Mouse (Mus musculus): ENCODE measurements at regions not wholly inside any gene's neighbourhood (a gene's known extent, or its start where the extent isn't known, plus 50 kb on each side); places are given as distances from the start of the nearest gene placed in this dataset.
A peak's percentile ranks its signal among the peaks of the same experiment; 100 is the strongest.
"Not testable (repeated sequence)": the region's sequence is repeated elsewhere in the genome, so short reads cannot be mapped to it uniquely, and the experiment has no call there.

DNA sequence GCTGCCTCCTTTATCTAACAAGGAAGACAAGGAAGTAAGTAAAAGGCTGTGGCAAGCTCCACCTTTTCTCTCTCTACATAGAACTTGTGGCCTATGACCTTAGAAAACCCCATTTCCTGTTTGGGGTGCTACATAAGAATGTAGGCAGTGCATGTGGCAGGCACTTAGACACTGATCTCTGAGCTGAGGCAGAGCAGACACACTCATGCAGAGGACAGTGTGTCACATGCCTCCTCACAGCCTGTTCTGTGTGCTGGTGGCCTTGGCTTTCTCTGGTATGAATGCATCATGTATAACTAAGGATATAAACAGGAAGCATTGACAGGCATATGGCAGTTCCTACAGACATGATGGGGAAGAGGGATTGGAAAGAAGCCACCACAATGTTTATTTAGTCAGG, 678.5 kb upstream of the Olfr1507 start:
- not testable (repeated sequence) for H3K4me2 ChIP-seq (ENCODE audit: low read depth, low read length); H3K36me3 ChIP-seq (replicated peaks; ENCODE audit: control insufficient read depth, insufficient read depth, low read depth, low read length); H3K9me3 ChIP-seq (replicated peaks; ENCODE audit: control insufficient read depth, low read length); DNase-seq (ENCODE audit: low spot score); H3K27me3 ChIP-seq (ENCODE audit: control insufficient read depth, insufficient read depth, low read length); H3K4me3 ChIP-seq (ENCODE audit: low read depth, low read length); H3K4me1 ChIP-seq (ENCODE audit: control insufficient read depth, insufficient read depth, low read length); H3K9ac ChIP-seq (replicated peaks; ENCODE audit: low read length); H3K27ac ChIP-seq (replicated peaks; ENCODE audit: low read depth, low read length); ATAC-seq (replicated peaks; ENCODE audit: insufficient number of reproducible peaks, low FRiP score, low TSS enrichment, low read depth)

DNA sequence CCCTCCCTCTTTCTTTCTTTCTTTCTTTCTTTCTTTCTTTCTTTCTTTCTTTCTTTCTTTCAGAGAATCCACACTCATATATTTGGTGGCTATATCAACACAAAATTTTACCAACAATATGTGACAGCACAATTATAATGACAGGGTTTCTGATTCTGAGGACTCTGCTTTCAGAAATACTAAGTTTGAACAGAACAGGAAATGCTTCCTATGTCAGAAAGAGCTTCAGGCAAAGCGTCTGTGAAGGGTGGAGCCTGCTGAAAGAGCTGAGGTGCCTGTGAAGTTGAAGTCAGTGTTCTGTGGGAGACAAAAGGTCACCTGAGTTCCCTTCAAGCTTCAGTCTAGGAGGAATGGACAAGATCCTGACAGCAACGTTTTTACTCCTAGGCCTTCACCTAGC, 670.8 kb upstream of the Olfr1507 start:
- not testable (repeated sequence) for H3K4me1 ChIP-seq (ENCODE audit: control insufficient read depth, insufficient read depth, low read length); H3K4me2 ChIP-seq (ENCODE audit: low read depth, low read length); H3K9ac ChIP-seq (replicated peaks; ENCODE audit: low read length); DNase-seq (ENCODE audit: low spot score); H3K36me3 ChIP-seq (replicated peaks; ENCODE audit: control insufficient read depth, insufficient read depth, low read depth, low read length); H3K27me3 ChIP-seq (ENCODE audit: control insufficient read depth, insufficient read depth, low read length); ATAC-seq (replicated peaks; ENCODE audit: insufficient number of reproducible peaks, low FRiP score, low TSS enrichment, low read depth); H3K4me3 ChIP-seq (ENCODE audit: low read depth, low read length); H3K27ac ChIP-seq (replicated peaks; ENCODE audit: low read depth, low read length); H3K9me3 ChIP-seq (replicated peaks; ENCODE audit: control insufficient read depth, low read length)
- no CpG with 5 or more reads among the region's 2 CpGs for WGBS

DNA sequence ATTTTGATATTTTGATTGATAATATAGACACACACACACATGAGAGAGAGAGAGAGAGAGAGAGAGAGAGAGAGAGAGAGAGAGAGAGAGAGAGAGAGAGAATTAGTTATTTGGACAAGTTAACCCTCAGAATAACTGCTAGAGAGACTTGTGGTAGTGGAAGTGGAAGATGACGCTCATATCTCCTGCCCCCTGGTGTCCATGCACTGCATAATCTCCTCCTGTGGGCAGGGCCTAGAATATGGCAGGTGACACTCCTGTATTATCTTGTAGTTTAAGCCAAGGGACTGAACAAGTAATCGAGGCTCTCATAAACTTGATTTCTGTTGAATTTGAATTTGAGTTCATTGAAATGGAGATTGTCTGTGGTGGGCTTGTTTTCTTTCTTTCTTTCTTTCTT, 663.5 kb upstream of the Olfr1507 start:
- not testable (repeated sequence) for H3K4me3 ChIP-seq (ENCODE audit: low read depth, low read length); H3K9me3 ChIP-seq (replicated peaks; ENCODE audit: control insufficient read depth, low read length); H3K36me3 ChIP-seq (replicated peaks; ENCODE audit: control insufficient read depth, insufficient read depth, low read depth, low read length); H3K4me2 ChIP-seq (ENCODE audit: low read depth, low read length); H3K4me1 ChIP-seq (ENCODE audit: control insufficient read depth, insufficient read depth, low read length); ATAC-seq (replicated peaks; ENCODE audit: insufficient number of reproducible peaks, low FRiP score, low TSS enrichment, low read depth); DNase-seq (ENCODE audit: low spot score); H3K9ac ChIP-seq (replicated peaks; ENCODE audit: low read length); H3K27ac ChIP-seq (replicated peaks; ENCODE audit: low read depth, low read length); H3K27me3 ChIP-seq (ENCODE audit: control insufficient read depth, insufficient read depth, low read length)
- no CpG with 5 or more reads among the region's 2 CpGs for WGBS

DNA sequence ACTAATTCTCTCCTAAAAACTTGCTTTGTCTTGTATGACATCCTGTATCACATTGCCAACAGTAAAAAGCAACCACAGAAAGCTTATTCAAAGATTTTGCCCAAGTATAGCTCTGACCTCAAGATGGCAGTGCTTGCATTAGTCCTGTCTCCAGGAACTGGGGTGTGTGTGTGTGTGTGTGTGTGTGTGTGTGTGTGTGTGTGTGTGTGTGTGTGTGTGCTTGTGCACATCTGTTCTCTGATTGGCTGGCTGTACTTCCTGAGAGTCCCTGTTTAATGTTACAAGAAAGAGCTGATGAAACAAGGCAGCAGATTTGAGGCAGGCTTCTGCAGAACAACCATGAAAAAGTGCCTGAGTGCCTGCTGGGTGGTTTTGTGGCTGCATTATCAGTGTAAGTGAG, 639.2 kb upstream of the Olfr1507 start:
- ATAC-seq (replicated peaks; ENCODE audit: insufficient number of reproducible peaks, low FRiP score, low TSS enrichment, low read depth); H3K27me3 ChIP-seq (ENCODE audit: control insufficient read depth, insufficient read depth, low read length); H3K9me3 ChIP-seq (replicated peaks; ENCODE audit: control insufficient read depth, low read length); H3K27ac ChIP-seq (replicated peaks; ENCODE audit: low read depth, low read length); H3K36me3 ChIP-seq (replicated peaks; ENCODE audit: control insufficient read depth, insufficient read depth, low read depth, low read length); H3K9ac ChIP-seq (replicated peaks; ENCODE audit: low read length); H3K4me3 ChIP-seq (ENCODE audit: low read depth, low read length); H3K4me1 ChIP-seq (ENCODE audit: control insufficient read depth, insufficient read depth, low read length); H3K4me2 ChIP-seq (ENCODE audit: low read depth, low read length): not testable (repeated sequence)
- DNase-seq (ENCODE audit: low spot score), result peak; percentile 9

DNA sequence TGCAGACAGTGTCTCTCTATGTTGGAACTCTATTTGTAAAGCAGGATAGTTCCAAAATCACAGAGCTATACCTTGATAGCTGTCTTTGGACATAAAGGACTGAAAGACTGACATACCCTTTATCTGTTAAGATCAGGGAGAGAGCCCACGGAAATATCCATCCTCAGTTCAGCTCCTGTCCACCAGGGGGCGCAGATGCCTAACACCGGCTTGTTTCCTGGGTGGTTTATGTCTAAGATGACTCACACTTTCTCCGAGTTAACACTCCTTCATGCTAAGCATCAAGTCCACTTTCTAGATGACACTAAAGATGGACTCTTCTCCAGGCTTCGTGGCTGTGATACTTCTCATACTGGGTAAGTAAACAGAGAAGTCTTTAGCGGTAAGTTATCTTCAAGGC, 636.8 kb upstream of the Olfr1507 start:
- not testable (repeated sequence) for H3K4me3 ChIP-seq (ENCODE audit: low read depth, low read length); H3K36me3 ChIP-seq (replicated peaks; ENCODE audit: control insufficient read depth, insufficient read depth, low read depth, low read length); H3K27ac ChIP-seq (replicated peaks; ENCODE audit: low read depth, low read length); ATAC-seq (replicated peaks; ENCODE audit: insufficient number of reproducible peaks, low FRiP score, low TSS enrichment, low read depth); H3K27me3 ChIP-seq (ENCODE audit: control insufficient read depth, insufficient read depth, low read length); H3K4me1 ChIP-seq (ENCODE audit: control insufficient read depth, insufficient read depth, low read length); H3K4me2 ChIP-seq (ENCODE audit: low read depth, low read length); H3K9ac ChIP-seq (replicated peaks; ENCODE audit: low read length); H3K9me3 ChIP-seq (replicated peaks; ENCODE audit: control insufficient read depth, low read length)
- 31% methylated on average over 6 of the region's 6 CpGs for WGBS
- peak; percentile 55 for DNase-seq (ENCODE audit: low spot score)

DNA sequence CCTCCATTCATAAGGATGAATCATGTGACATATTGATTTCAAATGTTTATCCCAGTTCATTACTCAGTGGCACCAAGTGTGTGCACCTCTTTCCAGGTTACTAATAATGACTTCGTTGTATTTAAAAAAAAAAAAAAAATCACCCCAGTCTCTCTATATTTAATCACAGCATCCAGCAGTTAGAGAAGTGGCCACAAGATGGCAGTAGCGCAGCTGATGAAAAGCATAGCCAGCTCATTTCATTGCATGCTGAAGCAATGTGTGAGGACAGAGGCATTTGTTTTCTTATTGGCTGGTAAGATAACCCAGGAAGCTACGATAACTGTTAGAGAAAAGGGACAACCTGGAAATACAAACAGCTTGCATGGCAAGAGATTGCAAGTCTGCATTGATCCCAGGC, 626.2 kb upstream of the Olfr1507 start:
- H3K27ac ChIP-seq (replicated peaks; ENCODE audit: low read depth, low read length); ATAC-seq (replicated peaks; ENCODE audit: insufficient number of reproducible peaks, low FRiP score, low TSS enrichment, low read depth); H3K27me3 ChIP-seq (ENCODE audit: control insufficient read depth, insufficient read depth, low read length); H3K9ac ChIP-seq (replicated peaks; ENCODE audit: low read length); H3K4me3 ChIP-seq (ENCODE audit: low read depth, low read length); H3K4me2 ChIP-seq (ENCODE audit: low read depth, low read length); H3K4me1 ChIP-seq (ENCODE audit: control insufficient read depth, insufficient read depth, low read length); H3K9me3 ChIP-seq (replicated peaks; ENCODE audit: control insufficient read depth, low read length); DNase-seq (ENCODE audit: low spot score); H3K36me3 ChIP-seq (replicated peaks; ENCODE audit: control insufficient read depth, insufficient read depth, low read depth, low read length): not testable (repeated sequence)
- WGBS, result 23% methylated on average over 2 of the region's 3 CpGs

DNA sequence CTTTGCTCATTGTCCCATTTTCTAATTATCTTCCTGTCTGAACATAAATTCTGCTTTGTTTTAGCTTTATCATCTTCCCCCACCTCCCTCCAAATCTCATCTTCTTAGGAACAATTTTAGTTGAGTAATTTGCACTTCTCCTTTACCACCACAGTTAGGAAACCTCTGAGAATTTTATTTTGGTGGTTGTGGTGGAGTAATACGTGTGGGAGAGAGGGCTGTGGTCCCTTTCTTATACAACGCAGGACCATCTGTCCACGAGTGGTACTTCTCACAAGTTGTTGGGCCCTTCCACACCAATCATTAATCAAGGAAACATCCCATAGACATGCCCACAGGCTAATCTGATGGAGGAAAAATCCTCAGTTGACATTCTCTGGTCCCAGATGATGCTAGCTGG, 614.2 kb upstream of the Olfr1507 start:
- DNase-seq (ENCODE audit: low spot score); ATAC-seq (replicated peaks; ENCODE audit: insufficient number of reproducible peaks, low FRiP score, low TSS enrichment, low read depth): not testable (repeated sequence)
- WGBS, result 85% methylated on average over 3 of the region's 3 CpGs

DNA sequence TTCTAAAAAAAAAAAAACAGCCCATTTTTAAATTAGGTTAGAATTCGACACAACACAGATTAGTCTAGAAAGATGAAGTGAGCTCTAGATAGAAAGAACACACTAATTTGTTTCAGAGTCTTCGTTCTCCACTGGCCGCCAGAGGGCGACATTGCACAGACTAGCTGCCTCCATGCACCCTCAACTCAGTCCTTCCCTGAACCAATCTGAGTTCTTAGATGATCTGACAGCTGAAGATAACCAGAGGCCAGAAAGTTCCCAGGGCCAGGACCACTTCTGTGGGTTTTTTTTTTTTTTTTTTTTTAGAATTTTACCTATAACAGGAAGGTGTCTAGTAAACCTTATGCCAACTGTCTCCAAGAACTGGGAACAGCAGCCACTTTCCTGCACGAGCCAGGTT, 605.8 kb upstream of the Olfr1507 start:
- not testable (repeated sequence) for ATAC-seq (replicated peaks; ENCODE audit: insufficient number of reproducible peaks, low FRiP score, low TSS enrichment, low read depth); H3K4me2 ChIP-seq (ENCODE audit: low read depth, low read length); H3K27me3 ChIP-seq (ENCODE audit: control insufficient read depth, insufficient read depth, low read length); H3K4me3 ChIP-seq (ENCODE audit: low read depth, low read length); H3K9ac ChIP-seq (replicated peaks; ENCODE audit: low read length); H3K9me3 ChIP-seq (replicated peaks; ENCODE audit: control insufficient read depth, low read length); H3K36me3 ChIP-seq (replicated peaks; ENCODE audit: control insufficient read depth, insufficient read depth, low read depth, low read length); H3K27ac ChIP-seq (replicated peaks; ENCODE audit: low read depth, low read length); H3K4me1 ChIP-seq (ENCODE audit: control insufficient read depth, insufficient read depth, low read length)
- WGBS, result 29% methylated on average over 5 of the region's 5 CpGs
- DNase-seq (ENCODE audit: low spot score), result peak; percentile 1

More for the DNA sequence above, 614.2 kb upstream of the Olfr1507 start:
- H3K36me3 ChIP-seq (replicated peaks; ENCODE audit: control insufficient read depth, insufficient read depth, low read depth, low read length); H3K9me3 ChIP-seq (replicated peaks; ENCODE audit: control insufficient read depth, low read length); H3K9ac ChIP-seq (replicated peaks; ENCODE audit: low read length); H3K27me3 ChIP-seq (ENCODE audit: control insufficient read depth, insufficient read depth, low read length); H3K4me3 ChIP-seq (ENCODE audit: low read depth, low read length); H3K4me2 ChIP-seq (ENCODE audit: low read depth, low read length); H3K27ac ChIP-seq (replicated peaks; ENCODE audit: low read depth, low read length); H3K4me1 ChIP-seq (ENCODE audit: control insufficient read depth, insufficient read depth, low read length): not testable (repeated sequence)

DNA sequence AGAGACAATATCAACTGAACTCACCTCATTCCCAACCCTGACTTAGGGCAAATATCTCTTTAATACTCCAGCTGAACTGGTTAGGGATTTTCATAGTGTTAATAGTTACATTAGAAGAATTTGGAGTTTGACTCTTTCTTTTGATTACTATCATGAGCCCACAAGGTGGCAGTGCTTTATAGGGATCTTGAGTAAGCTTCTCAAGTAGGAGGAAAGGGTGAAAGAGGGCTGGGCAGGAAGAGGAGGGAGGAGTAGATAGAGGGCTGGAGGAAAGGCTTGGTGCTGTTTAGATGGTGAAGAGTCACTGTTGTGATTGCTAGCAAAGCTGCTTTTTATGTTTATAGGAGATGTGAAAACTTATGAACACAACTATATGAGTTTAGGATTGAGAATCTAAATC, 595.4 kb upstream of the Olfr1507 start:
- DNase-seq (ENCODE audit: low spot score); H3K4me2 ChIP-seq (ENCODE audit: low read depth, low read length); H3K27me3 ChIP-seq (ENCODE audit: control insufficient read depth, insufficient read depth, low read length); H3K36me3 ChIP-seq (replicated peaks; ENCODE audit: control insufficient read depth, insufficient read depth, low read depth, low read length); H3K27ac ChIP-seq (replicated peaks; ENCODE audit: low read depth, low read length); ATAC-seq (replicated peaks; ENCODE audit: insufficient number of reproducible peaks, low FRiP score, low TSS enrichment, low read depth); H3K4me1 ChIP-seq (ENCODE audit: control insufficient read depth, insufficient read depth, low read length); H3K9ac ChIP-seq (replicated peaks; ENCODE audit: low read length); H3K9me3 ChIP-seq (replicated peaks; ENCODE audit: control insufficient read depth, low read length); H3K4me3 ChIP-seq (ENCODE audit: low read depth, low read length): not testable (repeated sequence)

Data from embryonic facial prominence, embryonic 11.5 days (tissue).